Mouse (Mus musculus): ENCODE results near the gene 3830417A13Rik.

3830417A13Rik gene

GRCm38 (mm10) chrX:64173248-64173647 is at the start of gene 3830417A13Rik:
Gene 3830417A13Rik (plus strand): TSS chrX:64173548.
- no peak for DNase-seq (ENCODE audit: low read depth)

DNA sequence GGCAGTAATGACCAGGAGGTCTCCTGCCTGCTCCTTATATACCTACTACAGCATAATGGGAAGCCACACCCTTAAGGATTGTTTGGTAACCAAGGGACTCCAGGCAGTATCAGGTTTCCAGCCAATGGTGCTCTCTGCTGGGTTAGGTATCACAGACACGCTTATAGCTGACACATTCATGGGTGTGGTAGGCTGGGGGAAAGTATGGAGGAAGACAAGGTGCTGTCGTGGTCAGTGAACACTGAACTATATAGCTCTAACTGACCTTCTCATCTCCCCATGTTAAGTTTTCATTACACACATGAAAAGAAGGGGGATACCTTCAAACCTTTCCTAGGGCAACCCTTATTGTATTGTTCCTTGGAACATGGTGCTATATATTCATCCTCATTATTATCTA is 21.2 kb upstream of the 3830417A13Rik start, which contains the start of gene Gm6760:
Gm6760 (minus strand) TSS at position 101 of the 400 bp plus-strand sequence.
- DNase-seq (ENCODE audit: low read depth), result no peak

- no peak for DNase-seq (ENCODE audit: low read depth)
Observed at GRCm38 (mm10) chrX:64181246-64181645, 7.9 kb downstream of the 3830417A13Rik start.
